Mouse (Mus musculus) neural tube, embryonic 15.5 days (tissue): ENCODE data around the gene Uba52. TPM values are rescaled to one million over a fixed set of nuclear protein-coding genes. Genes with fewer than 3 reads are reported as not detected.

Experiments used
- ATAC-seq: fragments of 200-750 bp; cut with Nextera tagmentation; 2 replicates; pipeline ENCODE4 v1.8.0; 2017; ENCODE audit warnings: mild to moderate bottlenecking, moderate TSS enrichment, moderate library complexity; ENCODE audit not compliant: low FRiP score
- H3K27ac ChIP-seq: fragments of 300-500 bp; sonication (generic); replicated peaks from 2 replicates; pipeline ENCODE4 v1.5.1; 2015; ENCODE audit warnings: mild to moderate bottlenecking, inconsistent platforms
- H3K27me3 ChIP-seq: fragments of 300-500 bp; sonication (generic); replicated peaks from 2 replicates; pipeline ENCODE4 v1.6.1; 2015; ENCODE audit warnings: inconsistent platforms
- H3K36me3 ChIP-seq: fragments of 300-500 bp; sonication (generic); 2 replicates; pipeline ENCODE4 v1.6.1; 2015; ENCODE audit warnings: inconsistent platforms
- H3K4me1 ChIP-seq: fragments of 300-500 bp; sonication (generic); 2 replicates; pipeline ENCODE4 v1.6.1; 2015; ENCODE audit warnings: inconsistent platforms
- H3K4me2 ChIP-seq: fragments of 300-500 bp; sonication (generic); 2 replicates; pipeline ENCODE4 v1.6.1; 2015; ENCODE audit warnings: inconsistent platforms, mild to moderate bottlenecking, moderate library complexity
- H3K4me3 ChIP-seq: fragments of 300-500 bp; sonication (generic); replicated peaks from 2 replicates; pipeline ENCODE4 v1.5.1; 2015; ENCODE audit warnings: mild to moderate bottlenecking, inconsistent platforms
- H3K9ac ChIP-seq: fragments of 300-500 bp; sonication (generic); replicated peaks from 2 replicates; pipeline ENCODE4 v1.6.1; 2015; ENCODE audit warnings: mild to moderate bottlenecking, inconsistent platforms
- H3K9me3 ChIP-seq: fragments of 300-500 bp; sonication (generic); replicated peaks from 2 replicates; pipeline ENCODE4 v1.6.1; 2016; ENCODE audit warnings: inconsistent platforms
- WGBS: fragments of 180-500 bp; shearing (Covaris S2); methylation state at CpG from one replicate; pipeline ENCODE4 v1.1.7; 2015; ENCODE audit warnings: mixed read lengths; 5-methylcytosine and 5-hydroxymethylcytosine counted together
- polyA plus RNA-seq: library from polyadenylated mRNA; unstranded; fragments of >200 nt; fragmentation: Nextera tagmentation; extraction: Ambion mirVana; gene quantifications from 2 replicates; pipeline ENCODE4 v1.2.1, GENCODE M21; 2015

Gene Uba52
- polyA plus RNA-seq, 1 experiment from 2014 or later, result 653 TPM

- Histone ChIP-seq H3K36me3 (peaks cover 4% of the 10 kb centered on the region), H3K27me3 (peaks cover 67% of the 10 kb centered on the region), H3K27ac (no peak overlapping the region; the same call in 1 of the 2 replicates), H3K4me1 (peaks cover 61% of the 10 kb centered on the region), H3K4me3 (no peak overlapping the region), H3K4me2 (no peak overlapping the region), H3K9me3 (no peaks in the 10 kb centered on the region), H3K9ac (peak overlapping the region; percentile 17; the same call in 1 of the 2 replicates)
- no peak for ATAC-seq
- WGBS, result 9% methylated on average over 23 of the region's 23 CpGs
These were observed 8.6 kb downstream of the Uba52 start for GRCm38 (mm10) chr8:70501820-70502529.

GRCm38 (mm10) chr8:70500386-70501301 is 10.0 kb downstream of the Uba52 start:
- no peak for ATAC-seq
- Histone ChIP-seq H3K4me3 (peak overlapping the region; percentile 24; the same call in 1 of the 2 replicates), H3K27ac (no peak overlapping the region), H3K4me2 (peak overlapping the region; percentile 46), H3K36me3 (peaks cover 3% of the 10 kb centered on the region; the same call in 1 of the 2 replicates), H3K27me3 (peaks cover 81% of the 10 kb centered on the region), H3K4me1 (peaks cover 54% of the 10 kb centered on the region), H3K9ac (no peak overlapping the region), H3K9me3 (no peaks in the 10 kb centered on the region)
- 11% methylated on average over 39 of the region's 39 CpGs for WGBS

- ATAC-seq, result no peak
- Histone ChIP-seq H3K4me2 (peak overlapping the region; percentile 20), H3K9ac (no peak overlapping the region), H3K4me1 (peaks cover 45% of the 10 kb centered on the region), H3K27ac (no peak overlapping the region), H3K9me3 (no peaks in the 10 kb centered on the region), H3K4me3 (no peak overlapping the region), H3K36me3 (no peaks in the 10 kb centered on the region), H3K27me3 (peaks cover 98% of the 10 kb centered on the region)
- 8% methylated on average over 12 of the region's 12 CpGs for WGBS
These were observed 14.9 kb downstream of the Uba52 start for GRCm38 (mm10) chr8:70495771-70496062.

GRCm38 (mm10) chr8:70495001-70495770 is 15.4 kb downstream of the Uba52 start:
- WGBS, result 2% methylated on average over 21 of the region's 21 CpGs
- H3K36me3 ChIP-seq, result no peaks in the 10 kb centered on the region
- no peak overlapping the region for H3K27ac ChIP-seq
- H3K4me2 ChIP-seq, result peak overlapping the region; percentile 20
- H3K4me3 ChIP-seq, result no peak overlapping the region
- no peaks in the 10 kb centered on the region for H3K9me3 ChIP-seq
- H3K4me1 ChIP-seq, result peaks cover 41% of the 10 kb centered on the region
- peaks cover 98% of the 10 kb centered on the region for H3K27me3 ChIP-seq
- H3K9ac ChIP-seq, result no peak overlapping the region
- 0 out of 2 replicates have a peak, but pooled peaks have one; percentile 15 for ATAC-seq

GRCm38 (mm10) chr8:70494416-70494945 is 16.1 kb downstream of the Uba52 start:
- H3K4me1 ChIP-seq, result peaks cover 45% of the 10 kb centered on the region

GRCm38 (mm10) chr8:70493692-70494415 is 16.7 kb downstream of the Uba52 start:
- Histone ChIP-seq H3K4me3 (peak overlapping the region; percentile 35), H3K36me3 (no peaks in the 10 kb centered on the region), H3K27ac (no peak overlapping the region), H3K4me1 (peaks cover 52% of the 10 kb centered on the region), H3K9ac (0 out of 2 replicates have a peak overlapping the region, but pooled peaks have one; percentile 17), H3K9me3 (no peaks in the 10 kb centered on the region), H3K4me2 (peak overlapping the region; percentile 63), H3K27me3 (peaks cover 99% of the 10 kb centered on the region)
- WGBS, result 1% methylated on average over 44 of the region's 47 CpGs
- no peak for ATAC-seq

More at GRCm38 (mm10) chr8:70494416-70494945, 16.1 kb downstream of the Uba52 start:
- H3K9ac ChIP-seq, result no peak overlapping the region
- H3K4me3 ChIP-seq, result peak overlapping the region; percentile 35
- no peak overlapping the region for H3K27ac ChIP-seq
- no peaks in the 10 kb centered on the region for H3K9me3 ChIP-seq
- no peaks in the 10 kb centered on the region for H3K36me3 ChIP-seq
- WGBS, result 4% methylated on average over 28 of the region's 28 CpGs
- ATAC-seq, result no peak
- H3K27me3 ChIP-seq, result peaks cover 98% of the 10 kb centered on the region
- peak overlapping the region; percentile 63 for H3K4me2 ChIP-seq

- Histone ChIP-seq H3K9me3 (no peaks in the 10 kb centered on the region), H3K4me2 (peak within 1 kb of the TSS; percentile 63), H3K4me3 (peak within 1 kb of the TSS; percentile 35), H3K36me3 (no peaks in the 10 kb centered on the region), H3K27ac (no peak within 1 kb of the TSS), H3K4me1 (peaks cover 61% of the 10 kb centered on the region), H3K9ac (peak within 1 kb of the TSS; percentile 26), H3K27me3 (peaks cover 99% of the 10 kb centered on the region)
- under 1% methylated on average over 55 of the region's 93 CpGs for WGBS
- ATAC-seq, result no peak
These were observed 17.6 kb downstream of the Uba52 start, which contains the start of gene Crlf1 for GRCm38 (mm10) chr8:70492664-70493640. Gene Crlf1, plus strand, starts transcription at chr8:70493158.

GRCm38 (mm10) chr8:70490880-70491495 is 19.6 kb downstream of the Uba52 start:
- H3K36me3 ChIP-seq, result no peaks in the 10 kb centered on the region
- no peak overlapping the region for H3K27ac ChIP-seq
- no peaks in the 10 kb centered on the region for H3K9me3 ChIP-seq
- H3K4me1 ChIP-seq, result peaks cover 76% of the 10 kb centered on the region
- H3K4me2 ChIP-seq, result no peak overlapping the region
- 1% methylated on average over 20 of the region's 20 CpGs for WGBS
- H3K4me3 ChIP-seq, result no peak overlapping the region
- H3K9ac ChIP-seq, result no peak overlapping the region
- H3K27me3 ChIP-seq, result peaks cover 93% of the 10 kb centered on the region
- no peak for ATAC-seq

- Histone ChIP-seq H3K9me3 (no peaks in the 10 kb centered on the region), H3K36me3 (no peaks in the 10 kb centered on the region; the same call in 1 of the 2 replicates), H3K9ac (no peak overlapping the region), H3K4me1 (peaks cover 73% of the 10 kb centered on the region), H3K4me3 (no peak overlapping the region), H3K4me2 (no peak overlapping the region), H3K27me3 (peaks cover 93% of the 10 kb centered on the region), H3K27ac (no peak overlapping the region)
- ATAC-seq, result no peak
- WGBS, result 11% methylated on average over 10 of the region's 10 CpGs
These were observed 20.3 kb downstream of the Uba52 start for GRCm38 (mm10) chr8:70490061-70490879.
